Mouse (Mus musculus): ENCODE data around the gene Gm20767. TPM values are rescaled to one million over a fixed set of nuclear protein-coding genes. Genes with fewer than 3 reads are reported as not detected.

The Gm20767 gene
- polyA plus RNA-seq, 1 experiment, result not detected

Other genes with a start within 250 kb of the Gm20767 start
- gene Tcstv1, start 245.5 kb upstream of the Gm20767 start, polyA plus RNA-seq (2012), result not detected in 2 replicates
- not detected in 2 replicates for gene Gm21761, start 211.0 kb upstream of the Gm20767 start, polyA plus RNA-seq (2012)
- not detected in 2 replicates for gene B020031M17Rik, start 189.4 kb upstream of the Gm20767 start, polyA plus RNA-seq (2012)
- gene Gm36079, start 113.2 kb upstream of the Gm20767 start, polyA plus RNA-seq (2012), result not detected in 2 replicates
- gene Gm21188, start 88.1 kb upstream of the Gm20767 start, polyA plus RNA-seq (2012), result not detected in 2 replicates
- not detected in 2 replicates for gene Gm21818, start 32.2 kb downstream of the Gm20767 start, polyA plus RNA-seq (2012)
- gene Gm21762, start 75.7 kb downstream of the Gm20767 start, polyA plus RNA-seq (2012), result not detected in 2 replicates
- gene Gm21731, start 98.9 kb downstream of the Gm20767 start, polyA plus RNA-seq (2012), result not detected in 2 replicates
- gene AF067061, start 122.9 kb downstream of the Gm20767 start, polyA plus RNA-seq (2012), result not detected in 2 replicates
- gene BC147527, start 160.1 kb downstream of the Gm20767 start, polyA plus RNA-seq (2012), result not detected in 2 replicates
- not detected in 2 replicates for gene Tcstv3, start 176.6 kb downstream of the Gm20767 start, polyA plus RNA-seq (2012)

Data from erythroblast, embryonic 14.5 days (primary cell).